Mouse (Mus musculus) MEL (cell line): ENCODE measurements around the gene Lmx1a.

Experiments used
- CTCF ChIP-seq, 3 experiments: IDR thresholded peaks in 2 of 3; conservative IDR thresholded peaks in 1 of 3; 2 replicates each; pipeline ENCODE4 v1.5.1; 2011 to 2012; ENCODE audit warnings: low read length in 3 of 3, low read depth in 2 of 3, mild to moderate bottlenecking in 2 of 3, improper control_type of control experiment in 1 of 3, inconsistent platforms in 1 of 3, mixed read lengths in 1 of 3, moderate library complexity in 1 of 3; ENCODE audit not compliant: control insufficient read depth in 1 of 3, insufficient read depth in 1 of 3, poor library complexity in 1 of 3, severe bottlenecking in 1 of 3
- EP300 ChIP-seq, 2 experiments: IDR thresholded peaks; 2 replicates each; pipeline ENCODE4 v1.6.1; 2011; ENCODE audit warnings: improper control_type of control experiment in 2 of 2, low read length in 2 of 2, low read depth in 1 of 2, mild to moderate bottlenecking in 1 of 2
- GATA1 ChIP-seq: IDR thresholded peaks from 2 replicates; pipeline ENCODE4 v1.6.1; 2011; ENCODE audit warnings: low read depth, low read length, improper control_type of control experiment
- MAFK ChIP-seq: IDR thresholded peaks from 2 replicates; pipeline ENCODE4 v1.6.1; 2011; ENCODE audit warnings: low read depth, mild to moderate bottlenecking, low read length, improper control_type of control experiment, borderline replicate concordance
- MAZ ChIP-seq: IDR thresholded peaks from 2 replicates; pipeline ENCODE4 v1.6.1; 2012; ENCODE audit warnings: low read depth, mild to moderate bottlenecking, inconsistent platforms, low read length, improper control_type of control experiment
- POLR2A ChIP-seq, 2 experiments: IDR thresholded peaks; 2 replicates each; pipeline ENCODE4 v1.6.1; 2011 to 2012; ENCODE audit warnings: low read length in 2 of 2, mild to moderate bottlenecking in 2 of 2, control low read depth in 1 of 2, improper control_type of control experiment in 1 of 2, low read depth in 1 of 2, moderate library complexity in 1 of 2; ENCODE audit not compliant: control insufficient read depth in 1 of 2, insufficient read depth in 1 of 2, poor library complexity in 1 of 2
- SIN3A ChIP-seq: IDR thresholded peaks from 2 replicates; pipeline ENCODE4 v1.6.1; 2012; ENCODE audit warnings: low read length, improper control_type of control experiment, inconsistent platforms
- TAL1 ChIP-seq: IDR thresholded peaks from 2 replicates; pipeline ENCODE4 v1.6.1; 2012; ENCODE audit warnings: mild to moderate bottlenecking, inconsistent platforms, low read length, moderate library complexity, mixed read lengths
- TCF12 ChIP-seq: IDR thresholded peaks from 2 replicates; pipeline ENCODE4 v1.6.1; 2014; ENCODE audit warnings: low read depth, mild to moderate bottlenecking, inconsistent platforms, low read length, improper control_type of control experiment, moderate library complexity
- USF1 ChIP-seq: IDR thresholded peaks from 2 replicates; pipeline ENCODE4 v1.6.1; 2014; ENCODE audit warnings: low read depth, mild to moderate bottlenecking, inconsistent platforms, low read length, improper control_type of control experiment, moderate library complexity
- ZKSCAN1 ChIP-seq: IDR thresholded peaks from 2 replicates; pipeline ENCODE4 v1.6.1; 2012; ENCODE audit warnings: low read depth, mild to moderate bottlenecking, inconsistent platforms, low read length, improper control_type of control experiment, moderate library complexity

GRCm38 (mm10) chr1:167820031-167820430, 131.0 kb downstream of the Lmx1a start:
- no peak for TF ChIP-seq MAFK
- TF ChIP-seq CTCF (IDR thresholded peaks at IDR 0.05 in 2 of 3, conservative IDR thresholded peaks at IDR 0.05 in 1 of 3; ENCODE audit: control insufficient read depth in 1 of 3, insufficient read depth in 1 of 3, low read depth in 2 of 3, low read length in 3 of 3, poor library complexity in 1 of 3, severe bottlenecking in 1 of 3): no peak
- no peak for TF ChIP-seq POLR2A (IDR thresholded peaks at IDR 0.05; ENCODE audit: control insufficient read depth in 1 of 2, insufficient read depth in 1 of 2, low read depth in 1 of 2, low read length in 2 of 2, poor library complexity in 1 of 2)
- TF ChIP-seq GATA1: no peak
- no peak for TF ChIP-seq SIN3A
- no peak for TF ChIP-seq USF1
- no peak for TF ChIP-seq TAL1
- no peak for TF ChIP-seq MAZ
- no peak for TF ChIP-seq TCF12
- no peak for TF ChIP-seq ZKSCAN1
- no peak for TF ChIP-seq EP300 (IDR thresholded peaks at IDR 0.05; ENCODE audit: low read depth in 1 of 2, low read length in 2 of 2)
